Mouse (Mus musculus) forebrain, postnatal 0 days (tissue): ENCODE results near the gene Cadps. TPM values are rescaled to one million over a fixed set of nuclear protein-coding genes. Genes with fewer than 3 reads are reported as not detected.

Experiments
- ATAC-seq: fragments of 200-750 bp; cut with Nextera tagmentation; 2 replicates; pipeline ENCODE4 v1.8.0; 2017; ENCODE audit warnings: mild to moderate bottlenecking, moderate library complexity
- DNase-seq: peaks from one replicate; pipeline ENCODE4 v3.0.0-alpha.2; 2015
- H3K27ac ChIP-seq: fragments of 300-500 bp; sonication (generic); 2 replicates; pipeline ENCODE4 v1.5.1; 2014; ENCODE audit warnings: low read depth, mild to moderate bottlenecking, antibody characterized with exemption, low read length, moderate library complexity, mixed read lengths
- H3K27me3 ChIP-seq: fragments of 300-500 bp; sonication (generic); 2 replicates; pipeline ENCODE4 v1.6.1; 2014; ENCODE audit warnings: mild to moderate bottlenecking, low read length, mixed read lengths; ENCODE audit not compliant: insufficient read depth
- H3K36me3 ChIP-seq: fragments of 300-500 bp; sonication (generic); 2 replicates; pipeline ENCODE4 v1.6.1; 2014; ENCODE audit warnings: mild to moderate bottlenecking, moderate library complexity; ENCODE audit not compliant: insufficient read depth
- H3K4me1 ChIP-seq: fragments of 300-500 bp; sonication (generic); 2 replicates; pipeline ENCODE4 v1.6.1; 2014; ENCODE audit warnings: antibody characterized with exemption; ENCODE audit not compliant: insufficient read depth
- H3K4me2 ChIP-seq: fragments of 300-500 bp; sonication (generic); 2 replicates; pipeline ENCODE4 v1.6.1; 2014; ENCODE audit warnings: low read depth, mild to moderate bottlenecking, moderate library complexity
- H3K4me3 ChIP-seq: fragments of 300-500 bp; sonication (generic); 2 replicates; pipeline ENCODE4 v1.5.1; 2014; ENCODE audit warnings: low read depth, low read length, mixed read lengths
- H3K9ac ChIP-seq: fragments of 300-500 bp; sonication (generic); 2 replicates; pipeline ENCODE4 v1.6.1; 2014; ENCODE audit warnings: mild to moderate bottlenecking
- H3K9me3 ChIP-seq: fragments of 300-500 bp; sonication (generic); 2 replicates; pipeline ENCODE4 v1.6.1; 2016; ENCODE audit warnings: low read length
- CTCF ChIP-seq: sonication (generic); IDR thresholded peaks from 2 replicates; pipeline ENCODE4 v1.5.1; 2016; ENCODE audit warnings: antibody characterized with exemption, control low read depth, low read depth
- WGBS: fragments of 180-500 bp; shearing (Covaris S2); extraction: QIAGEN DNeasy Blood & Tissue Kit; methylation state at CpG from one replicate; pipeline ENCODE4 v1.1.7; 2014; 5-methylcytosine and 5-hydroxymethylcytosine counted together
- polyA plus RNA-seq: library from polyadenylated mRNA; unstranded; fragments of >200 nt; fragmentation: Nextera tagmentation; extraction: Ambion mirVana; gene quantifications from 2 replicates; pipeline ENCODE4 v1.2.1, GENCODE M21; 2015
- total RNA-seq: library from RNA; depleted of rRNA; stranded (reverse); fragments of >200 nt; gene quantifications from 2 replicates; pipeline ENCODE4 v1.2.3, GENCODE M21; 2014

Gene Cadps
- total and polyA plus RNA-seq, 2 experiments from 2014 or later: 27.2 to 164 TPM

DNA sequence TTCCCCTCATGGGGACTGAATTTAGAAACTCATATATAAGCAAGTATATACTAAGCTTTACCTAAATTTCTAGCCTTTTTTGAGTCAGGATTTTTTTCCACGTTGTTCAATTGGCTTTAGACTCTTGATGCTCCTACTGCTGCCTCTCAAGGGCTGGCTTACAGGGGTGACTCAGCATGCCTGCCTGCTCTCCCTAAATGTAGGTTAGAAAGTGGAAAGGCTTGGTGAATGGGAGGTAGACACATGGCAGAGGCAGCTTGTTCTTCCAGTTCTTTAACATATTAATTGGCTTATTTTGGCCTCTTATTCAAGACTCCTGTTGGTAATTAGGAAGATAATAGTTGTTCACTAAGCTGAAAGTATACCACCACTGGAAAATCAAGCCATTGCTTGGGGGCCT, 132.7 kb downstream of the Cadps start:
- DNase-seq (no peak), ATAC-seq (no peak)
- no peak overlapping the region for H3K4me2 ChIP-seq
- no peak overlapping the region for H3K9ac ChIP-seq
- H3K9me3 ChIP-seq: no peaks in the 10 kb centered on the region
- no peak overlapping the region for H3K27ac ChIP-seq
- WGBS: 24% methylated on average over 1 of the region's 1 CpGs
- H3K4me3 ChIP-seq: no peak overlapping the region
- no peak for TF ChIP-seq CTCF
- no peaks in the 10 kb centered on the region for H3K27me3 ChIP-seq
- no peaks in the 10 kb centered on the region for H3K36me3 ChIP-seq
- H3K4me1 ChIP-seq: no peaks in the 10 kb centered on the region

DNA sequence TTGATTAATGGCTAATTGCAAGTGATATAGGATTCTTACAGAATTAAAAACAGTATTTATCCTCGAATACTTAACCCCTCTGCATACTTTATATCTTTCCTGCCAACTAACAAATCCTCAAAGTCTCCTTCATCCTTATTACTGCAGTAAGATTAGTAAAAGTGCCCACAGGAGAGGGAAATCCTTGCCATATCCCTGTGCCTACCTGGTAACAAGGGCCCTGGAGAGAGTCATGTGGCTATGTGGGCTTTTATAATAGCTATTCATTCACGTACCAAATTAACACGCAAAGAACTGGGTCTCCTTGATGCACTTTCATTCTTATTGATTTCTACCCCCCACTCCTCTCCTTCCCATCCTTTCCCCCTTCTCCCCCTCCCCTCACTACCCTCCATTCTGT, 137.9 kb downstream of the Cadps start:
- TF ChIP-seq CTCF: no peak
- no peak overlapping the region for H3K4me2 ChIP-seq
- H3K9ac ChIP-seq: no peak overlapping the region
- ATAC-seq (no peak), DNase-seq (no peak)
- H3K36me3 ChIP-seq: no peaks in the 10 kb centered on the region
- no peak overlapping the region for H3K4me3 ChIP-seq
- no peak overlapping the region for H3K27ac ChIP-seq
- no peaks in the 10 kb centered on the region for H3K27me3 ChIP-seq
- peaks cover 5% of the 10 kb centered on the region for H3K4me1 ChIP-seq
- H3K9me3 ChIP-seq: no peaks in the 10 kb centered on the region
- WGBS: 45% methylated on average over 3 of the region's 3 CpGs

DNA sequence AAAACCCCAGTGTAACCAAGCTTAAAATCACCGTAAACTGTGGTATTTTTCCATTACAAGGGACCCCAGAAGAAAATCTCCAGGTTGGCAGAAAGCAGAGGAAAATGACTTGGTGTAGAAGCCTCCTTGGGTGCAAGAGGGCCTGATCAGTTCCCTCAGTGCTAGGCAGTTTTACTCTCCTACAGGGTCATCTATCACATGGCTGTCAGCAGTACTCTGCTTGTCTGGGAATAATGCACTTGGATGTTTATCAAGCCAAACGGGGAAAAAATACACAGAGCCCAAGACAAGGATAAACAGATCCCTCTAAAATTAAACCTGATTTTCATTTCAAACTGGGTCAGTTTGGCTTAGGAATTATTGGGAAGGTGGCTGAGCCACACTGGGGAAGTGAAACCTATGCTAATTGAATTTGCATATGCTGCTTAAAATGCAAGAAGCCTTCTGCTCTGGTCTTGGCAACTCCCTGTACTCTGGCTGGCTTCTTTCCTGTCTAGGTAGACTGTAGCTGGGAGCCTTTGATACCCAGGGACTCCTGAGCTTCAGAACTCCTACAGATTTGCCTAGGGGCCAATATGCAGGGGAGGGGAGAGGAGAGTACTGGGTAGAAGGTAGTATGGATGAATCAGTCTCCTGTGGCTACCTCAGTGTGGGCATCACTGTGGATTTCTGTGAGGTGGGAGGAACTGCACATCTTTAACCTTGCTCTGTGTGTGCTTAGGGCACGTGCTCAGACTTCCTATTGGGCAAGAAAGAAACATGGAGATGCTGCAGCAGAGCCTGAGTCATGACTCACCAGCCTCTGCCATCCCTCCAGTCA, 141.8 kb downstream of the Cadps start:
- Histone ChIP-seq H3K9ac (no peak overlapping the region), H3K36me3 (no peaks in the 10 kb centered on the region), H3K4me2 (no peak overlapping the region), H3K27me3 (no peaks in the 10 kb centered on the region), H3K4me1 (peaks cover 5% of the 10 kb centered on the region), H3K27ac (no peak overlapping the region), H3K9me3 (no peaks in the 10 kb centered on the region), H3K4me3 (no peak overlapping the region)
- ATAC-seq (peak; percentile 76), DNase-seq (peak; percentile 18)
- 60% methylated on average over 3 of the region's 3 CpGs for WGBS
- no peak for TF ChIP-seq CTCF

DNA sequence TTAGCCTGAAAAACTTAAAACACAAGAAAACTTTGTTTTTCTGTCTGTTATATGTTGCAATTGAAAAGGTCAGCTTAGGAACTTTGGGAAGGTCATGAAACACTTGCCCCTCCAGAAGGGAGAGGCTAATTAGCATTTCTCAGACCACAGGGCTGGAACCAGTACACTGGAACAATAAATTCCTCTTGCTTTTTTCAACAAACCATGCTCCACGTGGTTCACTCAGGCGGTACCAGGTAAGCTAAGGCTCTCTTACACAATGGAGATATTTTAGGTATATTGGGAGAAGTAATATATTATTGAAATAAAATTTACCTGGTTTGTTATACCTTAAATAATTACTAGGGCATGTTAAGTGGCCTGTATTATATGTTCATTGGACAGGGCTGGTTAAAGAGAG, 161.4 kb downstream of the Cadps start:
- Histone ChIP-seq H3K27ac (no peak overlapping the region), H3K27me3 (no peaks in the 10 kb centered on the region), H3K4me2 (no peak overlapping the region), H3K9ac (no peak overlapping the region), H3K4me1 (no peaks in the 10 kb centered on the region), H3K4me3 (no peak overlapping the region), H3K9me3 (no peaks in the 10 kb centered on the region), H3K36me3 (no peaks in the 10 kb centered on the region)
- TF ChIP-seq CTCF: no peak
- 73% methylated on average over 2 of the region's 2 CpGs for WGBS
- no peak for DNase-seq
- no peak for ATAC-seq

DNA sequence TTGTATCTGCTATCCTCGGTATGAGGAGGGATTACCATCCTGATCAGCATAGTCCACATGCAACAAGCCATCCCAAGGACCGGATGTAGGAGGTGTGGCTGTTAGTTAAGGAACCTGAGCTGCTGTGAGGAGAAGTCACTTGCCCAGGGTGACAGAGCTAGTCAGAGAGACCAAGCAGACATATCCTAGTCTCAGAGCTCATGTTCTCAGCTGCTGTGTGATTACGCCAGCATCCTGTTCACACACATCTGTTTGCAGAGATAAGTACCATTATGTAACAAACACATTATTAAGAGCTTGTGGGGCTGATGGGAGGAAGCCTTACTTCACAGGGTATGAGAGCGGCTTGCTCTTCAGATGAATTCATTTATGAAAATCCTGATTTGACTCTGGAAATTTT, 165.5 kb downstream of the Cadps start:
- no peaks in the 10 kb centered on the region for H3K4me1 ChIP-seq
- no peak overlapping the region for H3K9ac ChIP-seq
- no peak overlapping the region for H3K4me3 ChIP-seq
- H3K36me3 ChIP-seq: no peaks in the 10 kb centered on the region
- no peak for ATAC-seq
- DNase-seq: no peak
- H3K9me3 ChIP-seq: no peaks in the 10 kb centered on the region
- no peak overlapping the region for H3K4me2 ChIP-seq
- TF ChIP-seq CTCF: no peak
- no peaks in the 10 kb centered on the region for H3K27me3 ChIP-seq
- 82% methylated on average over 4 of the region's 4 CpGs for WGBS
- no peak overlapping the region for H3K27ac ChIP-seq

DNA sequence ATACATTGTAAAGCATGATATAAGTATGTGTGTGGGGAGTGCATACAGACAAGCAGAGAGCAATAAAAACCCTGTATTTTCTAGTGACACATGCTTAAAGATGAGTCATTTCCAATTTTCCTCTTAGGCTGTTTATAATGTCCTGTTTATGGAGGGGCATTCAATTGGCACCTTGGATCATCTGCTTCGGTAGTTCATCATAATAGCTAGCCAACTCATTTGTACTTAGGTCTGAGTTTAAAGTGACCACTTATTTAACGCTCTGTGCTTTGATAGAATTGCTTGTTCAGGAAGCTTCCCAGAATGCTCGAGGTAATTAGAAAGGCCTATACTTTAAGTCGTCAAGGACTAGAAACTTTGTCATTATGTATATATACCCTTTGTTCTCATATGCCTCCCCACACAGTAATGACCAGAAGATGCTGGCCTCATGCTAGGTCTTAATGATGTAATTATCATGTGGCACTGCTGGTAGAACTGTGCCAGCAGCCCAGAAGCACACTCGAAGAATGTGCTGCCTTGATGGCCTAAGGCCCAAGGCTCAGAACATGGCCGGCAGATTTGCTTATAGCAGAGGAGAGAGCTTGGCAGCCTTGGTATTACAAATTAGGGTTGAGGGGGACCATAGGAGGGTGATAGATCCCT, 179.9 kb downstream of the Cadps start:
- Histone ChIP-seq H3K4me2 (no peak overlapping the region), H3K36me3 (no peaks in the 10 kb centered on the region), H3K9me3 (no peaks in the 10 kb centered on the region), H3K4me1 (no peaks in the 10 kb centered on the region), H3K27me3 (no peaks in the 10 kb centered on the region), H3K27ac (no peak overlapping the region), H3K9ac (no peak overlapping the region), H3K4me3 (no peak overlapping the region)
- no peak for ATAC-seq
- WGBS: 26% methylated on average over 6 of the region's 6 CpGs
- TF ChIP-seq CTCF: no peak
- no peak for DNase-seq

DNA sequence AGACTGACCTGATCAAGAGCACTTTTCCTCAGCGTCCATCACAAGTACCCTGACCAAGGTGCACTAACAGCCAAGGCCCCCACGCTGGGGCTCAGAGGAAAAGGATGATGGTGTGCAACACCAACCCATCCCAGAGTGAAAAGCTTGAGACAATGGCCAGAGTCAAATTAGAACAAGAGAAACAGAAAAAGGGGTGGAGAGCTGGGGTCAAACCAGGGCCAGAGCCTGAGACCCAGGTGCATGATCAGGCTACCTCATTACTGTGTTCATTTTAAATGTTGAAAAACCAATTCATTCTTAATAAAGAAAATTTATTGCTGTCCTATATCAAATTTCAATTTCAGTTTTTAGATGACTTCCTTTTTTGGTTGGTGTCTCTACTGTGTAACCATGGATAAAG, 184.1 kb downstream of the Cadps start:
- ATAC-seq (no peak), DNase-seq (no peak)
- H3K4me2 ChIP-seq: no peak overlapping the region
- no peaks in the 10 kb centered on the region for H3K9me3 ChIP-seq
- H3K36me3 ChIP-seq: no peaks in the 10 kb centered on the region
- H3K27me3 ChIP-seq: no peaks in the 10 kb centered on the region
- TF ChIP-seq CTCF: no peak
- WGBS: 80% methylated on average over 2 of the region's 2 CpGs
- no peaks in the 10 kb centered on the region for H3K4me1 ChIP-seq
- H3K27ac ChIP-seq: no peak overlapping the region
- no peak overlapping the region for H3K4me3 ChIP-seq
- no peak overlapping the region for H3K9ac ChIP-seq
